8 mouse cellular contexts compared by ENCODE assay signal in the genomic region with DNA sequence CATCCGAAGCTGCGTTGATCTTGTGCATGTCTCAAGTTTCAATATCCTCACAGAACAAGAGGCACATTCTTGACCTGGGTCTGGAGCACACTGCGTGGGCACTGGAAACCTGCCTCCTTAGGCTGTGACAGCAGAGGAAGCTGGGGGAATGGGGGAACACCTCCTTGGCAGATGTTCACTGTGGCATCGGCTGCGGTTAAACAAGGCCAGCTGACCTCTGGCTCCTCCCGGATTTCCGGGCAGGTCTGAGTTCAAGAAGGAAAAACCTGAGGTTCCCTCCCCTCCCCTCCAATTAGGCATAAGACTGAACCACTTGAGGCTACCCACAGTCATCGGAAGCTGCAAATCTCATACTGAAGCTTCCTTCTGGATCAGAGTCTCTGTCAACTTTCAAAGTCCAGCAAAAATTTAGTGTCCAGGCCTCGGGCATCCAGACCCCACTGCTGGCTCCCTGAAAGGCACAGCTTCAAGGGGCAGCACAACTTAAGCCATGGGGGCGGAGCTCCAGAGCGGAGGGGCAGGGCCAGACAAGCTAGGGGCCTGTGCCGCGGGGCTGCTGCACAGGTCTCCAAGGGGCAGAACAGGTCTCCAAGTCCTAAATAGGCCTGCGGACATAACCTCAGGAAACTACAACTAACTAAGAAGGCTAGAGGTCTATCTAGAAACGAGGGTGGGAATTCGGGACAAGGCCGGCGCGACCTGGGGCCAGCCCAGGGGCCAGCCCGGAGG. TPM values are rescaled to one million over a fixed set of nuclear protein-coding genes. Genes with fewer than 3 reads are reported as not detected.
DNase-seq lines count a peak whose midpoint lies in the region; ATAC-seq and TF ChIP-seq lines count a peak whose summit lies in the region.

No protein-coding gene starts in this region.

- no peaks in the 10 kb centered on the region for H3K9me3 ChIP-seq in CH12.LX (replicated peaks; ENCODE audit: low read length)
- H3K9me3 ChIP-seq in embryonic facial prominence, embryonic 15.5 days (replicated peaks) = no peaks in the 10 kb centered on the region
- H3K9me3 ChIP-seq in kidney, embryonic 15.5 days (replicated peaks) = no peaks in the 10 kb centered on the region

- in situ Hi-C loops in CH12.LX (cut with MboI; ENCODE audit: low pct_ligation_motif_present, low pct_unique_long_range_greater_than_20kb, low sequenced_read_pairs) = loop anchor here (5.0 kb wide), 1 partner anchor 47 kb away; no protein-coding TSS in a partner anchor

- intact Hi-C loops in gastrocnemius, adult 2 months (cut with DNase I) = no loop called here

- TF ChIP-seq EP300 in CH12.LX (IDR thresholded peaks at IDR 0.05; ENCODE audit: low read length) = no peak

- peaks cover 2% of the 10 kb centered on the region for H3K27me3 ChIP-seq in CH12.LX (replicated peaks)
- peaks cover 26% of the 10 kb centered on the region for H3K27me3 ChIP-seq in embryonic facial prominence, embryonic 15.5 days
- H3K27me3 ChIP-seq in kidney, embryonic 15.5 days = peaks cover 31% of the 10 kb centered on the region

- ATAC-seq in embryonic facial prominence, embryonic 15.5 days (ENCODE audit: insufficient number of reproducible peaks, low FRiP score, low TSS enrichment, low read depth) = peak; percentile 0; the same call in 1 of the 2 replicates
- ATAC-seq in kidney, embryonic 15.5 days (replicated peaks; ENCODE audit: low FRiP score) = peak; percentile 54
- peak; percentile 8; the same call in 1 of the 2 replicates for ATAC-seq in megakaryocyte-erythroid progenitor cell, adult 5-6 weeks (replicated peaks; ENCODE audit: low FRiP score, low TSS enrichment, poor library complexity, severe bottlenecking)

- no peak for DNase-seq in gastrocnemius, adult 2 months
- no peak for DNase-seq in gastrocnemius, adult 18-20 months (ENCODE audit: low spot score)
- DNase-seq in CH12.LX (ENCODE audit: extremely low read depth) = no peak
- no peak for DNase-seq in urinary bladder, postnatal 25 days (ENCODE audit: low spot score)
- no peak for DNase-seq in layer of hippocampus, adult 9-10 months (ENCODE audit: low spot score)

- peak overlapping the region; percentile 4; the same call in 1 of the 2 replicates for H3K9ac ChIP-seq in CH12.LX (ENCODE audit: insufficient read depth, low read depth)
- H3K9ac ChIP-seq in embryonic facial prominence, embryonic 15.5 days = 0 out of 2 replicates have a peak overlapping the region, but pooled peaks have one; percentile 10
- H3K9ac ChIP-seq in kidney, embryonic 15.5 days = peak overlapping the region; percentile 19; the same call in 1 of the 2 replicates

- no peak for TF ChIP-seq RAD21 in CH12.LX (IDR thresholded peaks at IDR 0.05; ENCODE audit: low read depth, low read length)

- H3K4me3 ChIP-seq in gastrocnemius, adult 2 months = peak overlapping the region; percentile 89
- peak overlapping the region in 2 of 3 experiments; percentile 15 to 36 for H3K4me3 ChIP-seq in CH12.LX (replicated peaks in 1 of 3; ENCODE audit: low read depth in 2 of 3, low read length in 2 of 3, poor library complexity in 1 of 3)
- peak overlapping the region; percentile 72 for H3K4me3 ChIP-seq in embryonic facial prominence, embryonic 15.5 days (replicated peaks)
- H3K4me3 ChIP-seq in kidney, embryonic 15.5 days (replicated peaks) = peak overlapping the region; percentile 84

- peaks cover 11 to 36% of the 10 kb centered on the region in 2 experiments for H3K4me1 ChIP-seq in CH12.LX (ENCODE audit: control insufficient read depth in 1 of 2, insufficient read depth in 2 of 2)
- H3K4me1 ChIP-seq in embryonic facial prominence, embryonic 15.5 days = peaks cover 39% of the 10 kb centered on the region
- H3K4me1 ChIP-seq in kidney, embryonic 15.5 days = peaks cover 64% of the 10 kb centered on the region

- no peak for TF ChIP-seq POLR2A in CH12.LX (IDR thresholded peaks at IDR 0.05; ENCODE audit: low read depth, low read length)

- H3K4me2 ChIP-seq in CH12.LX (ENCODE audit: insufficient read depth, low read depth, poor library complexity, severe bottlenecking) = peak overlapping the region; percentile 40
- H3K4me2 ChIP-seq in embryonic facial prominence, embryonic 15.5 days (replicated peaks) = peak overlapping the region; percentile 99
- peak overlapping the region; percentile 97 for H3K4me2 ChIP-seq in kidney, embryonic 15.5 days

- no peak for TF ChIP-seq CTCF in gastrocnemius, adult 2 months (IDR thresholded peaks at IDR 0.05)
- TF ChIP-seq CTCF in CH12.LX (conservative IDR thresholded peaks at IDR 0.05 in 1 of 2, IDR thresholded peaks at IDR 0.05 in 1 of 2; ENCODE audit: low read depth in 2 of 2, low read length in 2 of 2) = no peak

- H3K36me3 ChIP-seq in CH12.LX (replicated peaks in 1 of 2; ENCODE audit: control insufficient read depth in 1 of 2, insufficient read depth in 1 of 2, low read length in 1 of 2) = no peaks in the 10 kb centered on the region
- H3K36me3 ChIP-seq in embryonic facial prominence, embryonic 15.5 days = no peaks in the 10 kb centered on the region
- H3K36me3 ChIP-seq in kidney, embryonic 15.5 days = no peaks in the 10 kb centered on the region

- dilution Hi-C loops in CH12.LX (cut with MboI; ENCODE audit: extremely low pct_ligation_motif_present, extremely low pct_unique_long_range_greater_than_20kb, low sequenced_read_pairs) = no loop called here

- H3K79me2 ChIP-seq in CH12.LX (replicated peaks; ENCODE audit: control insufficient read depth, extremely low read depth, insufficient read depth, poor library complexity, severe bottlenecking) = peaks cover 14% of the 10 kb centered on the region

- peak overlapping the region; percentile 94 for H3K27ac ChIP-seq in gastrocnemius, adult 2 months
- no peak overlapping the region for H3K27ac ChIP-seq in CH12.LX (ENCODE audit: insufficient read depth, low read depth)
- H3K27ac ChIP-seq in embryonic facial prominence, embryonic 15.5 days (replicated peaks) = peak overlapping the region; percentile 66
- H3K27ac ChIP-seq in kidney, embryonic 15.5 days = peak overlapping the region; percentile 83

- 9% methylated on average over 20 of the region's 20 CpGs for WGBS in embryonic facial prominence, embryonic 15.5 days
- whole genome bisulfite sequencing in kidney, embryonic 15.5 days = 4% methylated on average over 20 of the region's 20 CpGs

TF ChIP-seq in CH12.LX, 34 proteins besides CTCF, POLR2A, EP300 and RAD21:
- peak; percentile 31 for TF ChIP-seq ETS1 (conservative IDR thresholded peaks at IDR 0.05; ENCODE audit: low read depth, low read length)
- TF ChIP-seq ZKSCAN1 (IDR thresholded peaks at IDR 0.05; ENCODE audit: borderline replicate concordance, low read depth, low read length) = no peak

RNA-seq across cellular contexts. Expression of a gene that starts 1.2 kb away (rescaled TPM):
- 1 to 10 TPM; 6.6 to 8.8 TPM for total RNA-seq in gastrocnemius, adult 2 months (2021)
- 1 to 10 TPM; 6.6 to 7.5 TPM for total RNA-seq in gastrocnemius, adult 18-20 months (2021)
- total RNA-seq in CH12.LX (2012; rRNA removed) (30.1 and 31.0 TPM in 2 replicates), CH12.LX (2014; rRNA removed) (11.0 and 11.3 TPM in 2 replicates)
- 63.5 and 68.4 TPM in 2 replicates for polyA plus RNA-seq in CH12.LX (2012; ENCODE audit: insufficient read length, low read depth)
- polyA plus RNA-seq in embryonic facial prominence, embryonic 15.5 days (2015; fragmentation: Nextera tagmentation; extraction: Ambion mirVana) = 1.4 and 1.6 TPM in 2 replicates
- polyA plus RNA-seq in kidney, embryonic 15.5 days (2015; fragmentation: Nextera tagmentation; extraction: Ambion mirVana) = 2.2 and 2.4 TPM in 2 replicates
- 188 and 219 TPM in 2 replicates for total RNA-seq in megakaryocyte-erythroid progenitor cell, adult 5-6 weeks (2014; fragmentation: Nextera tagmentation)
- total RNA-seq in megakaryocyte-erythroid progenitor cell, adult 5-6 weeks (2017) = 43.8 and 102 TPM in 2 replicates

Comparison
In these comparisons a context has a peak if more than half of its experiments do, and no peak if none do; other contexts are left out.
1. H3K4me3 ChIP-seq: peak in every context shown above with its lines; median percentile 89 in gastrocnemius, adult 2 months; 84 in kidney, embryonic 15.5 days; 72 in embryonic facial prominence, embryonic 15.5 days; 26 in CH12.LX.
2. H3K4me2 ChIP-seq: peak in every context shown above with its lines; median percentile 99 in embryonic facial prominence, embryonic 15.5 days; 97 in kidney, embryonic 15.5 days; 40 in CH12.LX.
3. ATAC-seq: peak in every context shown above with its lines; median percentile 54 in kidney, embryonic 15.5 days; 8 in megakaryocyte-erythroid progenitor cell, adult 5-6 weeks; 0 in embryonic facial prominence, embryonic 15.5 days.